Mouse (Mus musculus) R1 (cell line): ENCODE data around the gene Cbx4.
A peak's percentile ranks its signal among the peaks of the same experiment; 100 is the strongest.

Experiments used
- DNase-seq: peaks from one replicate; pipeline ENCODE4 v3.0.0-alpha.2; 2018; ENCODE audit warnings: low read depth, low spot score

Cbx4 gene

GRCm38 (mm10) chr11:119086144-119086971 lies at the start of gene Cbx4:
Cbx4 (minus strand) TSS chr11:119086221.
- DNase-seq = peak; percentile 93

- no peak for DNase-seq
These were observed 48.6 kb upstream of the Cbx4 start for GRCm38 (mm10) chr11:119134586-119134985.

- no peak for DNase-seq
These were observed 47.6 kb upstream of the Cbx4 start for GRCm38 (mm10) chr11:119133437-119134221.

GRCm38 (mm10) chr11:119132198-119133035 lies 46.4 kb upstream of the Cbx4 start:
- DNase-seq = no peak

- no peak for DNase-seq
These were observed 44.2 kb upstream of the Cbx4 start for GRCm38 (mm10) chr11:119130081-119130765.

- DNase-seq = peak; percentile 16
These were observed 43.4 kb upstream of the Cbx4 start for GRCm38 (mm10) chr11:119129281-119130058.

GRCm38 (mm10) chr11:119128668-119129280 lies 42.8 kb upstream of the Cbx4 start:
- DNase-seq = no peak

- no peak for DNase-seq
These were observed 41.9 kb upstream of the Cbx4 start for GRCm38 (mm10) chr11:119127686-119128473.

- no peak for DNase-seq
These were observed 41.1 kb upstream of the Cbx4 start for GRCm38 (mm10) chr11:119127147-119127546.

GRCm38 (mm10) chr11:119125929-119126861 lies 40.2 kb upstream of the Cbx4 start:
- DNase-seq = no peak

- no peak for DNase-seq
These were observed 38.5 kb upstream of the Cbx4 start for GRCm38 (mm10) chr11:119124536-119124935.

GRCm38 (mm10) chr11:119123522-119124319 lies 37.7 kb upstream of the Cbx4 start:
- peak; percentile 68 for DNase-seq

- no peak for DNase-seq
These were observed 36.4 kb upstream of the Cbx4 start for GRCm38 (mm10) chr11:119122396-119122795.

- no peak for DNase-seq
These were observed 32.9 kb upstream of the Cbx4 start for GRCm38 (mm10) chr11:119118905-119119304.

- no peak for DNase-seq
These were observed 31.9 kb upstream of the Cbx4 start for GRCm38 (mm10) chr11:119117945-119118344.

GRCm38 (mm10) chr11:119116992-119117391 lies 31.0 kb upstream of the Cbx4 start:
- DNase-seq = no peak

- DNase-seq = no peak
These were observed 26.7 kb upstream of the Cbx4 start for GRCm38 (mm10) chr11:119112721-119113120.
